Mouse (Mus musculus) layer of hippocampus, postnatal 36 days (tissue): Measurements from ENCODE around the gene Rubcnl. TPM values are rescaled to one million over a fixed set of nuclear protein-coding genes. Genes with fewer than 3 reads are reported as not detected.

Source experiments
- DNase-seq, 2 experiments: peaks; one replicate each; pipeline ENCODE4 v3.0.0; 2022
- total RNA-seq, 2 experiments: library from RNA; stranded (reverse); gene quantifications; 2 replicates each; pipeline ENCODE4 v1.2.3; 2021

Gene Rubcnl
- total RNA-seq, 2 experiments from 2014 or later: 0.85 to 1.3 TPM

- no peak for DNase-seq
These were observed 55.3 kb downstream of the Rubcnl start for GRCm38 (mm10) chr14:75071091-75071490.

DNA sequence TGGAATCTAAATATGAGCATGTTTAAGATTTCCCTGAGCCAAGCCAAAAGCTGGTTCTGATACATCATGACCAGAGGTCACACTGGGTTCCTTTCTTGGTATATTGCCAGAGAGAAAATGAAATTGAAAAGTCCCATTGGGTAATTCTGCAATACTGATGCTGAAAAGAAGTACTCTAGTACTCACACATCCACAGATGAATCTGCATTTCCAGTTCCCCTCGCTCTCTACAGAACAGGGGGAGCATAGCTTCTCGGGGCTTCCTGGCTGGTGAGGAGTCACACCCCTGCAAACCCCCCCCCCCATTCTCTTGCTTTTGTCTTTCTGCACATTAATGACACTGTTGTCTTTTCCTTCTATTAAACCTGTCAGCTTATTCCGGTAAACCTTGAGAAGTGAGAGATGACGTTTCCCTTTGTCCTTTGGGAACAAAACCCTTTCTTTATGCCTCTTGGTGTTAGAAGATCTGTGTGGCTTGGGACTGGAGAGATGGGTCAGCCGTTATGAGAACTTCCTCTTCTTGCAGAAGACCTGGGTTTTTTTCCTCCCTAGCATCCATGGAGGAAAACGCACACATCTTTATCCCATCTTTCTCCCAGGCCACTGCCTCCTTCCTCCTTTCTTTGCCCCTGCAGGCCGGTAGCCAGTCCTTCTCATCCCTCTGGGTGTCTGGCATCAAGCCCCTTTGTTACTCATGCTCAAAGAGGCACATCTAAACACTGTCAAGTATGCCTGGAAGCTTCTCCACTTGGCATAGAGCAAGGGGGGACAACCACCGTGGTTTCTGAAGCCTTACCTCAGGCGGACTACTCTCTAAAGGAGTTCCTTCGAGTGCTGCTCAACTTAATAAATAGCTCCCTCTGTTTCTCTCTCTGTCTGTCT, 59.7 kb downstream of the Rubcnl start:
- DNase-seq: no peak

DNA sequence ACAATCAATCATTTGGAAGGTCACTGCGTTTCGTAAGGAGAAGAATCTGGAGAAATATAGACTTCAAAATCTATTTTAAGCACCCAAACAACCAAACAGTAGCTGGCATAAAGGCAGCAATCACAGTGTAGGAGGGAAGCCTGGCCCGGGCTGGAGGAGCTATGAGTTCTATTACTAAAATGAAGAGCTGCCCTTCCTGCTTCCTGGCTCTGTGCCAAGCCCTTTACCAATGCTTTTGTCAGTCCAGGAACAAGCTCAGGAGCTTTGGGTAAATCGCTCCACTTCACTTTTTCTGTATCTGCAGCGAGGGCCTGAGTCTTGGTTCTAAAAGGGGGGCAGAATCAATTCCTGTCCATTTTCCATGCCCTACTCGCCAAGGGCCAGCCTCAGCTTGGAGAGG, 62.1 kb downstream of the Rubcnl start:
- no peak for DNase-seq

Other genes with a start within 250 kb of the Rubcnl start
- 10 to 100 TPM; 15.7 to 18.7 TPM for gene Lrch1, start 68.2 kb upstream of the Rubcnl start, total RNA-seq
- not detected for gene Lrrc63, start 114.9 kb downstream of the Rubcnl start, total RNA-seq
- 1 to 10 TPM; 6.8 to 6.9 TPM for gene Lcp1, start 115.1 kb downstream of the Rubcnl start, total RNA-seq
- gene Cpb2, start 226.3 kb downstream of the Rubcnl start, total RNA-seq: not detected